Mouse (Mus musculus) MEL (cell line): ENCODE measurements around the gene Habp4. TPM values are rescaled to one million over a fixed set of nuclear protein-coding genes. Genes with fewer than 3 reads are reported as not detected.

Source experiments
- DNase-seq: peaks from one replicate; pipeline ENCODE4 v3.0.0; 2011; ENCODE audit warnings: low read depth, low spot score
- H3K27ac ChIP-seq: 2 replicates; pipeline ENCODE4 v1.5.1; 2012; ENCODE audit warnings: low read depth, mild to moderate bottlenecking, control low read depth, low read length, moderate library complexity; ENCODE audit not compliant: control insufficient read depth
- H3K27me3 ChIP-seq, 2 experiments: fragments of 150-350 bp in 1 of 2; sonication (generic) in 1 of 2; 2 replicates each; pipeline ENCODE4 v1.6.1; 2012; ENCODE audit warnings: low read length in 2 of 2, mild to moderate bottlenecking in 2 of 2, improper control_type of control experiment in 1 of 2, moderate library complexity in 1 of 2; ENCODE audit not compliant: insufficient read depth in 2 of 2, control insufficient read depth in 1 of 2
- H3K36me3 ChIP-seq, 2 experiments: 2 replicates each; pipeline ENCODE4 v1.6.1; 2012 to 2014; ENCODE audit warnings: low read length in 2 of 2, improper control_type of control experiment in 1 of 2, inconsistent platforms in 1 of 2, mild to moderate bottlenecking in 1 of 2; ENCODE audit not compliant: insufficient read depth in 2 of 2, control insufficient read depth in 1 of 2
- H3K4me1 ChIP-seq, 2 experiments: fragments of 150-350 bp in 1 of 2; sonication (generic) in 1 of 2; 2 replicates each; pipeline ENCODE4 v1.6.1; 2012; ENCODE audit warnings: low read length in 2 of 2, improper control_type of control experiment in 1 of 2, mild to moderate bottlenecking in 1 of 2; ENCODE audit not compliant: insufficient read depth in 2 of 2, control insufficient read depth in 1 of 2
- H3K4me3 ChIP-seq, 2 experiments: fragments of 150-350 bp in 1 of 2; sonication (generic) in 1 of 2; 2 replicates each; pipeline ENCODE4 v1.5.1; 2012; ENCODE audit warnings: low read depth in 2 of 2, low read length in 2 of 2, mild to moderate bottlenecking in 2 of 2, moderate library complexity in 2 of 2, control low read depth in 1 of 2, improper control_type of control experiment in 1 of 2; ENCODE audit not compliant: control insufficient read depth in 1 of 2, insufficient read depth in 1 of 2
- H3K79me2 ChIP-seq: 2 replicates; pipeline ENCODE4 v1.6.1; 2012; ENCODE audit warnings: mild to moderate bottlenecking, low read length, moderate library complexity; ENCODE audit not compliant: control insufficient read depth, poor library complexity, insufficient read depth
- H3K9ac ChIP-seq: 2 replicates; pipeline ENCODE4 v1.6.1; 2012; ENCODE audit warnings: low read depth, mild to moderate bottlenecking, control low read depth, low read length, moderate library complexity; ENCODE audit not compliant: control insufficient read depth, poor library complexity, severe bottlenecking
- H3K9me3 ChIP-seq: fragments of 150-350 bp; sonication (generic); replicated peaks from 2 replicates; pipeline ENCODE4 v1.6.1; 2012; ENCODE audit warnings: mild to moderate bottlenecking, low read length, improper control_type of control experiment, moderate library complexity; ENCODE audit not compliant: insufficient read depth
- BHLHE40 ChIP-seq: IDR thresholded peaks from 2 replicates; pipeline ENCODE4 v1.6.1; 2012; ENCODE audit warnings: low read depth, mild to moderate bottlenecking, inconsistent platforms, low read length, improper control_type of control experiment, borderline replicate concordance
- CHD1 ChIP-seq: IDR thresholded peaks from 2 replicates; pipeline ENCODE4 v1.6.1; 2012; ENCODE audit warnings: low read depth, mild to moderate bottlenecking, inconsistent platforms, low read length, improper control_type of control experiment
- CHD2 ChIP-seq: IDR thresholded peaks from 2 replicates; pipeline ENCODE4 v1.6.1; 2011; ENCODE audit warnings: low read length, improper control_type of control experiment
- CTCF ChIP-seq, 3 experiments: IDR thresholded peaks in 2 of 3; conservative IDR thresholded peaks in 1 of 3; 2 replicates each; pipeline ENCODE4 v1.5.1; 2011 to 2012; ENCODE audit warnings: low read length in 3 of 3, low read depth in 2 of 3, mild to moderate bottlenecking in 2 of 3, improper control_type of control experiment in 1 of 3, inconsistent platforms in 1 of 3, mixed read lengths in 1 of 3, moderate library complexity in 1 of 3; ENCODE audit not compliant: control insufficient read depth in 1 of 3, insufficient read depth in 1 of 3, poor library complexity in 1 of 3, severe bottlenecking in 1 of 3
- E2F4 ChIP-seq: IDR thresholded peaks from 2 replicates; pipeline ENCODE4 v1.6.1; 2011; ENCODE audit warnings: low read depth, low read length, improper control_type of control experiment, borderline replicate concordance
- ELF1 ChIP-seq: IDR thresholded peaks from 2 replicates; pipeline ENCODE4 v1.6.1; 2014; ENCODE audit warnings: low read depth, mild to moderate bottlenecking, inconsistent platforms, low read length, improper control_type of control experiment, moderate library complexity
- GABPA ChIP-seq: IDR thresholded peaks from 2 replicates; pipeline ENCODE4 v1.6.1; 2012; ENCODE audit warnings: low read depth, mild to moderate bottlenecking, inconsistent platforms, low read length, improper control_type of control experiment, moderate library complexity
- HCFC1 ChIP-seq: IDR thresholded peaks from 2 replicates; pipeline ENCODE4 v1.6.1; 2012; ENCODE audit warnings: low read depth, mild to moderate bottlenecking, inconsistent platforms, low read length, improper control_type of control experiment, moderate library complexity
- JUND ChIP-seq: IDR thresholded peaks from 2 replicates; pipeline ENCODE4 v1.6.1; 2011; ENCODE audit warnings: low read depth, mild to moderate bottlenecking, improper control_type of control experiment, low read length
- KAT2A ChIP-seq: conservative IDR thresholded peaks from 2 replicates; pipeline ENCODE4 v1.6.1; 2012; ENCODE audit warnings: low read depth, low read length, improper control_type of control experiment, inconsistent platforms
- MAFK ChIP-seq: IDR thresholded peaks from 2 replicates; pipeline ENCODE4 v1.6.1; 2011; ENCODE audit warnings: low read depth, mild to moderate bottlenecking, low read length, improper control_type of control experiment, borderline replicate concordance
- MAX ChIP-seq: IDR thresholded peaks from 2 replicates; pipeline ENCODE4 v1.6.1; 2011; ENCODE audit warnings: low read length, improper control_type of control experiment
- MXI1 ChIP-seq: IDR thresholded peaks from 2 replicates; pipeline ENCODE4 v1.6.1; 2011; ENCODE audit warnings: mild to moderate bottlenecking, low read depth, low read length, improper control_type of control experiment
- MYB ChIP-seq: IDR thresholded peaks from 2 replicates; pipeline ENCODE4 v1.6.1; 2011; ENCODE audit warnings: mild to moderate bottlenecking, low read depth, low read length, improper control_type of control experiment
- MYC ChIP-seq: IDR thresholded peaks from 2 replicates; pipeline ENCODE4 v1.6.1; 2011; ENCODE audit warnings: low read depth, mild to moderate bottlenecking, low read length, improper control_type of control experiment, moderate library complexity
- NELFE ChIP-seq: IDR thresholded peaks from 2 replicates; pipeline ENCODE4 v1.6.1; 2011; ENCODE audit warnings: low read depth, low read length, improper control_type of control experiment
- POLR2AphosphoS2 ChIP-seq: IDR thresholded peaks from 2 replicates; pipeline ENCODE4 v1.6.1; 2011; ENCODE audit warnings: low read length, improper control_type of control experiment
- POLR2AphosphoS5 ChIP-seq: IDR thresholded peaks from 2 replicates; pipeline ENCODE4 v1.6.1; 2012; ENCODE audit warnings: low read depth, borderline replicate concordance, mild to moderate bottlenecking, inconsistent platforms, low read length, moderate library complexity, mixed read lengths
- RAD21 ChIP-seq: IDR thresholded peaks from 2 replicates; pipeline ENCODE4 v1.6.1; 2011; ENCODE audit warnings: mild to moderate bottlenecking, low read depth, low read length, improper control_type of control experiment
- RCOR1 ChIP-seq: IDR thresholded peaks from 2 replicates; pipeline ENCODE4 v1.6.1; 2012; ENCODE audit warnings: low read depth, mild to moderate bottlenecking, inconsistent platforms, low read length, improper control_type of control experiment
- SIN3A ChIP-seq: IDR thresholded peaks from 2 replicates; pipeline ENCODE4 v1.6.1; 2012; ENCODE audit warnings: low read length, improper control_type of control experiment, inconsistent platforms
- SMC3 ChIP-seq: IDR thresholded peaks from 2 replicates; pipeline ENCODE4 v1.6.1; 2011; ENCODE audit warnings: low read depth, low read length, improper control_type of control experiment
- TAL1 ChIP-seq: IDR thresholded peaks from 2 replicates; pipeline ENCODE4 v1.6.1; 2012; ENCODE audit warnings: mild to moderate bottlenecking, inconsistent platforms, low read length, moderate library complexity, mixed read lengths
- TCF12 ChIP-seq: IDR thresholded peaks from 2 replicates; pipeline ENCODE4 v1.6.1; 2014; ENCODE audit warnings: low read depth, mild to moderate bottlenecking, inconsistent platforms, low read length, improper control_type of control experiment, moderate library complexity
- UBTF ChIP-seq: IDR thresholded peaks from 2 replicates; pipeline ENCODE4 v1.6.1; 2012; ENCODE audit warnings: low read depth, mild to moderate bottlenecking, inconsistent platforms, low read length, improper control_type of control experiment, moderate library complexity, borderline replicate concordance; ENCODE audit not compliant: insufficient read depth
- USF1 ChIP-seq: IDR thresholded peaks from 2 replicates; pipeline ENCODE4 v1.6.1; 2014; ENCODE audit warnings: low read depth, mild to moderate bottlenecking, inconsistent platforms, low read length, improper control_type of control experiment, moderate library complexity
- USF2 ChIP-seq, 2 experiments: IDR thresholded peaks; 2 replicates each; pipeline ENCODE4 v1.6.1; 2011 to 2012; ENCODE audit warnings: improper control_type of control experiment in 2 of 2, low read length in 2 of 2, borderline replicate concordance in 1 of 2, inconsistent platforms in 1 of 2, low read depth in 1 of 2, mild to moderate bottlenecking in 1 of 2; ENCODE audit not compliant: insufficient read depth in 1 of 2
- ZC3H11A ChIP-seq: IDR thresholded peaks from 2 replicates; pipeline ENCODE4 v1.6.1; 2012; ENCODE audit warnings: low read depth, mild to moderate bottlenecking, inconsistent platforms, low read length, improper control_type of control experiment
- ZKSCAN1 ChIP-seq: IDR thresholded peaks from 2 replicates; pipeline ENCODE4 v1.6.1; 2012; ENCODE audit warnings: low read depth, mild to moderate bottlenecking, inconsistent platforms, low read length, improper control_type of control experiment, moderate library complexity
- ZMIZ1 ChIP-seq: IDR thresholded peaks from 2 replicates; pipeline ENCODE4 v1.6.1; 2012; ENCODE audit warnings: low read depth, mild to moderate bottlenecking, inconsistent platforms, low read length, improper control_type of control experiment, moderate library complexity
- ZNF384 ChIP-seq: IDR thresholded peaks from 2 replicates; pipeline ENCODE4 v1.6.1; 2012; ENCODE audit warnings: low read depth, mild to moderate bottlenecking, inconsistent platforms, low read length, improper control_type of control experiment
- polyA plus RNA-seq, 2 experiments: library from polyadenylated mRNA; stranded (reverse) in 1 of 2; unstranded in 1 of 2; fragments of >175 nt in 1 of 2; fragments of >200 nt in 1 of 2; gene quantifications; 2 replicates each; pipeline versions ENCODE4 v1.2.1 to v1.2.4; 2012; ENCODE audit warnings: low replicate concordance in 2 of 2, low read depth in 1 of 2; ENCODE audit not compliant: insufficient read length in 2 of 2, insufficient read depth in 1 of 2, missing spikeins in 1 of 2
- total RNA-seq: library from RNA; depleted of rRNA; stranded (reverse); fragments of 300-350 nt; gene quantifications from 2 replicates; pipeline ENCODE4 v1.2.3, GENCODE M21; 2012

The Habp4 gene
- total and polyA plus RNA-seq, 3 experiments, result 4.4 to 19.8 TPM; not detected in 1

GRCm38 (mm10) chr13:64198310-64198709 lies 36.7 kb downstream of the Habp4 start:
- Histone ChIP-seq H3K27me3 (no peaks in the 10 kb centered on the region), H3K4me1 (peaks cover 3 to 9% of the 10 kb centered on the region in 2 experiments), H3K9me3 (no peaks in the 10 kb centered on the region), H3K9ac (no peak overlapping the region), H3K27ac (no peak overlapping the region), H3K79me2 (no peaks in the 10 kb centered on the region), H3K4me3 (no peak overlapping the region), H3K36me3 (peaks cover 5 to 9% of the 10 kb centered on the region in 2 experiments)
- TF ChIP-seq HCFC1 (no peak), KAT2A (no peak), MAFK (no peak), ZC3H11A (no peak), SMC3 (no peak), JUND (no peak), TAL1 (no peak), UBTF (no peak), MYB (no peak), E2F4 (no peak)
- no peak for DNase-seq

- no peaks in the 10 kb centered on the region for H3K79me2 ChIP-seq
- TF ChIP-seq CHD1 (no peak), ZNF384 (no peak), RCOR1 (peak; percentile 25; the same call in 1 of the 2 replicates), CHD2 (no peak), NELFE (no peak), JUND (no peak), TAL1 (peak; percentile 49), BHLHE40 (no peak), GABPA (no peak), RAD21 (no peak), KAT2A (no peak), ELF1 (no peak), ZC3H11A (no peak), CTCF (IDR thresholded peaks at IDR 0.05 in 2 of 3, conservative IDR thresholded peaks at IDR 0.05 in 1 of 3; ENCODE audit: control insufficient read depth in 1 of 3, insufficient read depth in 1 of 3, low read depth in 2 of 3, low read length in 3 of 3, poor library complexity in 1 of 3, severe bottlenecking in 1 of 3) (no peak), ZMIZ1 (no peak), POLR2AphosphoS2 (no peak), MYC (no peak), ZKSCAN1 (no peak), SMC3 (no peak), HCFC1 (no peak), E2F4 (no peak), MAFK (no peak), UBTF (no peak), SIN3A (no peak), POLR2AphosphoS5 (no peak), TCF12 (peak; percentile 25; the same call in 1 of the 2 replicates), MXI1 (no peak; the same call in 1 of the 2 replicates), USF1 (no peak), MAX (no peak), USF2 (IDR thresholded peaks at IDR 0.05; ENCODE audit: borderline replicate concordance in 1 of 2, insufficient read depth in 1 of 2, low read depth in 1 of 2, low read length in 2 of 2) (no peak)
These were observed 39.3 kb downstream of the Habp4 start for GRCm38 (mm10) chr13:64200911-64201310.

More at GRCm38 (mm10) chr13:64200911-64201310, 39.3 kb downstream of the Habp4 start:
- Histone ChIP-seq H3K9me3 (no peaks in the 10 kb centered on the region), H3K27ac (peak overlapping the region; percentile 41), H3K27me3 (no peaks in the 10 kb centered on the region), H3K4me1 (peaks cover 3 to 9% of the 10 kb centered on the region in 2 experiments), H3K4me3 (no peak overlapping the region), H3K36me3 (peaks cover 5 to 9% of the 10 kb centered on the region in 2 experiments), H3K9ac (no peak overlapping the region)
- DNase-seq, result peak; percentile 86
